Mouse (Mus musculus): ENCODE data around the gene Rnf114. TPM values are rescaled to one million over a fixed set of nuclear protein-coding genes. Genes with fewer than 3 reads are reported as not detected.

Gene Rnf114
- total and polyA plus RNA-seq, 2 experiments from 2014 or later: 63.6 to 102 TPM

DNA sequence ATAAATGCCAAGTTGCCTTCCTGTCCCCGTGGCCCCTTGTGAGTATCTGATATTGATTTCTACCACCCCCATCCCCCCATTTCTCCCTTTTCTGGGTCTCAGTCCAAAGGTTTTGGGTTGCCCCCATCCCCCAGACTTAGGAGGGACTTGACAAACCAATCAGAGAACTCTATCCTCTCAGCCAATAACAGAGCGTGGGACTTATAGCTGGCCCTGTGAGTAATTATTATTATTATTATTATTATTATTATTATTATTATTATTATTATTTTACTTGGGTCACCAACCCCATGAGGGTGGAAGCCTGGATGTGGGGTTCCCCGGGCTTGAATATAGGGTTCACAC, 72.8 kb downstream of the Rnf114 start:
- no peak for TF ChIP-seq CTCF (IDR thresholded peaks at IDR 0.05; ENCODE audit: low read depth)
- 43% methylated on average over 3 of the region's 3 CpGs for WGBS
- DNase-seq (ENCODE audit: low spot score): peak; percentile 4
- H3K4me3 ChIP-seq (ENCODE audit: low read depth, low read length): no peak overlapping the region
- H3K27me3 ChIP-seq (ENCODE audit: control insufficient read depth, insufficient read depth, low read length): no peaks in the 10 kb centered on the region
- peak overlapping the region; percentile 63 for H3K27ac ChIP-seq (ENCODE audit: low read depth)
- no peaks in the 10 kb centered on the region for H3K36me3 ChIP-seq (replicated peaks; ENCODE audit: control insufficient read depth, insufficient read depth, low read length)
- H3K4me1 ChIP-seq (ENCODE audit: control insufficient read depth, insufficient read depth): peaks cover 12% of the 10 kb centered on the region
- H3K9ac ChIP-seq (replicated peaks; ENCODE audit: low read depth, low read length): no peak overlapping the region
- ATAC-seq (ENCODE audit: insufficient read depth, low read depth): no peak
- no peaks in the 10 kb centered on the region for H3K9me3 ChIP-seq (replicated peaks; ENCODE audit: control insufficient read depth, low read length)
- H3K4me2 ChIP-seq (ENCODE audit: low read depth, low read length): no peak overlapping the region; the same call in 1 of the 2 replicates

DNA sequence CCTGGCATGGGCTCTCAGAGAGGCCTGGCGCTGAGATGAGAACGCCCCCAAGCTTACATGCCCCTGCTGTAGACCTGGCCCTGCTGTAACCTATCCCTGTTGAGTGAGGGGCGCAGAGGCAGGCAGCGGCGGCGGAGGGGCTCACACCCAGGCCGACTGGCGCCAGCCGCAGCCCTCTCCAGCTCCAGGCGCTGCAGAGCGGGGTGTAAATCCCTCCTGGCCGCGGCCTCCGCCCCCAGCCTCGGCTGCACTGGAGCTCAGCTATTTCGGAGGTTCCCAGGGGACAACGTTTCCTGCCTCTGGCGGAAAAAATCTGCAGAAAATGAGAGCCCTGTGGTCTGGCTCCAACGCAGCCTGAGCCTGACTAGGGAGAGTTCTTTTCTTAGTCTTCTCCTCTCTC, 73.2 kb downstream of the Rnf114 start:
- Histone ChIP-seq H3K4me3 (ENCODE audit: low read depth, low read length) (no peak overlapping the region), H3K36me3 (replicated peaks; ENCODE audit: control insufficient read depth, insufficient read depth, low read length) (no peaks in the 10 kb centered on the region), H3K4me1 (ENCODE audit: control insufficient read depth, insufficient read depth) (peaks cover 12% of the 10 kb centered on the region), H3K27me3 (ENCODE audit: control insufficient read depth, insufficient read depth, low read length) (no peaks in the 10 kb centered on the region), H3K27ac (ENCODE audit: low read depth) (peak overlapping the region; percentile 63), H3K4me2 (ENCODE audit: low read depth, low read length) (peak overlapping the region; percentile 37; the same call in 1 of the 2 replicates), H3K9ac (replicated peaks; ENCODE audit: low read depth, low read length) (no peak overlapping the region; the same call in 1 of the 2 replicates), H3K9me3 (replicated peaks; ENCODE audit: control insufficient read depth, low read length) (no peaks in the 10 kb centered on the region)
- ATAC-seq (ENCODE audit: insufficient read depth, low read depth) (peak; percentile 16; the same call in 1 of the 2 replicates), DNase-seq (ENCODE audit: low spot score) (peak; percentile 62)
- 30% methylated on average over 19 of the region's 19 CpGs for WGBS
- TF ChIP-seq EP300 (IDR thresholded peaks at IDR 0.05; ENCODE audit: low read depth): peak; percentile 36; the same call in 1 of the 2 replicates
- TF ChIP-seq CTCF (IDR thresholded peaks at IDR 0.05; ENCODE audit: low read depth): no peak

Other genes starting within 250 kb of the Rnf114 start
- 24.2 and 30.1 TPM in 2 replicates for gene B4galt5, start 143.5 kb upstream of the Rnf114 start, total RNA-seq (2014; rRNA removed; ENCODE audit: low replicate concordance)
- 6.5 and 7.5 TPM in 2 replicates for gene B4galt5, start 143.5 kb upstream of the Rnf114 start, polyA plus RNA-seq (2015; fragmentation: Nextera tagmentation; extraction: Ambion mirVana)
- gene Slc9a8, start 70.9 kb upstream of the Rnf114 start, total RNA-seq (2014; rRNA removed; ENCODE audit: low replicate concordance): 31.9 and 51.5 TPM in 2 replicates
- 9.9 and 10.7 TPM in 2 replicates for gene Slc9a8, start 70.9 kb upstream of the Rnf114 start, polyA plus RNA-seq (2015; fragmentation: Nextera tagmentation; extraction: Ambion mirVana)
- 17.2 and 17.6 TPM in 2 replicates for gene Spata2, start 242 bp downstream of the Rnf114 start, total RNA-seq (2014; rRNA removed; ENCODE audit: low replicate concordance)
- gene Spata2, start 242 bp downstream of the Rnf114 start, polyA plus RNA-seq (2015; fragmentation: Nextera tagmentation; extraction: Ambion mirVana): 9.1 and 12.2 TPM in 2 replicates
- 1.5 TPM in 1 of 2 replicates, not detected in the other for gene Snai1, start 45.5 kb downstream of the Rnf114 start, total RNA-seq (2014; rRNA removed; ENCODE audit: low replicate concordance)
- 6.0 and 7.0 TPM in 2 replicates for gene Snai1, start 45.5 kb downstream of the Rnf114 start, polyA plus RNA-seq (2015; fragmentation: Nextera tagmentation; extraction: Ambion mirVana)
- 74.5 and 94.6 TPM in 2 replicates for gene Ube2v1, start 139.4 kb downstream of the Rnf114 start, total RNA-seq (2014; rRNA removed; ENCODE audit: low replicate concordance)
- 150 and 152 TPM in 2 replicates for gene Ube2v1, start 139.4 kb downstream of the Rnf114 start, polyA plus RNA-seq (2015; fragmentation: Nextera tagmentation; extraction: Ambion mirVana)
- 5.8 and 25.5 TPM in 2 replicates for gene Gm20431, start 168.9 kb downstream of the Rnf114 start, total RNA-seq (2014; rRNA removed; ENCODE audit: low replicate concordance)
- gene Gm20431, start 168.9 kb downstream of the Rnf114 start, polyA plus RNA-seq (2015; fragmentation: Nextera tagmentation; extraction: Ambion mirVana): 2.7 and 5.1 TPM in 2 replicates
- gene Cebpb, start 196.3 kb downstream of the Rnf114 start, total RNA-seq (2014; rRNA removed; ENCODE audit: low replicate concordance): 43.5 and 50.8 TPM in 2 replicates
- 4.9 and 5.8 TPM in 2 replicates for gene Cebpb, start 196.3 kb downstream of the Rnf114 start, polyA plus RNA-seq (2015; fragmentation: Nextera tagmentation; extraction: Ambion mirVana)
- 76.8 and 84.3 TPM in 2 replicates for gene Tmem189, start 197.2 kb downstream of the Rnf114 start, total RNA-seq (2014; rRNA removed; ENCODE audit: low replicate concordance)
- 37.6 and 39.3 TPM in 2 replicates for gene Tmem189, start 197.2 kb downstream of the Rnf114 start, polyA plus RNA-seq (2015; fragmentation: Nextera tagmentation; extraction: Ambion mirVana)